Comparison of ENCODE assay signal across 29 mouse cellular contexts in genomic region chr13:117423558-117423957, GRCm38 (mm10).
"Had no signal": no experiment of that assay in that cellular context is flagged by ENCODE, and none has a peak within 500 bp of the region (broad histone marks: within the 10 kb centered on the region; RNA-seq: fewer than 3 reads in every experiment).

No protein-coding gene starts in this region.

- H3K4me1 ChIP-seq: embryonic facial prominence, embryonic 12.5 days; embryonic facial prominence, embryonic 13.5 days; embryonic facial prominence, embryonic 15.5 days; forebrain, embryonic 10.5 days; forebrain, embryonic 12.5 days; forebrain, embryonic 13.5 days; forebrain, embryonic 15.5 days; heart, embryonic 10.5 days had no signal

- DNase-seq: cerebellum, adult 2 months; cerebellum, adult 8-10 months; cerebellum, adult 9-10 months; cerebellum, adult 9-11 months; cerebellum, postnatal 10 days; cerebellum, postnatal 14 days; cerebellum, postnatal 25 days; cerebellum, postnatal 36 days; embryo, embryonic 11 days; forebrain, postnatal 0 days; gastrocnemius, adult 2 months; gastrocnemius, postnatal 10 days; gastrocnemius, postnatal 25 days; gastrocnemius, postnatal 36 days; heart, adult 11 months; heart, adult 18-20 months; heart, adult 2 months had no signal

- H3K27me3 ChIP-seq: embryonic facial prominence, embryonic 12.5 days; embryonic facial prominence, embryonic 13.5 days; embryonic facial prominence, embryonic 15.5 days; forebrain, embryonic 12.5 days; forebrain, embryonic 13.5 days; forebrain, embryonic 15.5 days had no signal

- ATAC-seq: forebrain, embryonic 13.5 days; forebrain, embryonic 14.5 days; forebrain, embryonic 15.5 days; forebrain, embryonic 16.5 days; forebrain, postnatal 0 days had no signal

- H3K9me3 ChIP-seq: embryonic facial prominence, embryonic 12.5 days; embryonic facial prominence, embryonic 13.5 days; embryonic facial prominence, embryonic 15.5 days; forebrain, embryonic 10.5 days; forebrain, embryonic 12.5 days; forebrain, embryonic 13.5 days; forebrain, embryonic 15.5 days; heart, embryonic 10.5 days had no signal

- H3K36me3 ChIP-seq: embryonic facial prominence, embryonic 12.5 days; embryonic facial prominence, embryonic 13.5 days; embryonic facial prominence, embryonic 15.5 days; forebrain, embryonic 10.5 days; forebrain, embryonic 12.5 days; forebrain, embryonic 15.5 days; heart, embryonic 10.5 days had no signal

- H3K27ac ChIP-seq: embryonic facial prominence, embryonic 12.5 days; embryonic facial prominence, embryonic 13.5 days; embryonic facial prominence, embryonic 15.5 days; forebrain, embryonic 10.5 days; forebrain, embryonic 12.5 days; forebrain, embryonic 13.5 days; forebrain, embryonic 15.5 days; gastrocnemius, adult 2 months; heart, adult 2 months; heart, embryonic 10.5 days had no signal

- H3K4me2 ChIP-seq: embryonic facial prominence, embryonic 12.5 days; embryonic facial prominence, embryonic 13.5 days; embryonic facial prominence, embryonic 15.5 days; forebrain, embryonic 12.5 days; forebrain, embryonic 13.5 days; forebrain, embryonic 15.5 days; heart, embryonic 11.5 days had no signal

- H3K4me3 ChIP-seq: embryonic facial prominence, embryonic 12.5 days; embryonic facial prominence, embryonic 13.5 days; embryonic facial prominence, embryonic 15.5 days; erythroblast, embryonic 14.5 days; forebrain, embryonic 10.5 days; forebrain, embryonic 12.5 days; forebrain, embryonic 13.5 days; forebrain, embryonic 15.5 days; gastrocnemius, adult 2 months; heart, adult 2 months; heart, embryonic 10.5 days had no signal

- H3K9ac ChIP-seq: embryonic facial prominence, embryonic 12.5 days; embryonic facial prominence, embryonic 13.5 days; embryonic facial prominence, embryonic 15.5 days; forebrain, embryonic 12.5 days; forebrain, embryonic 13.5 days; forebrain, embryonic 15.5 days; forebrain, postnatal 0 days had no signal
